Comparison of ENCODE assay signal across 10 mouse cellular contexts in the genomic region with DNA sequence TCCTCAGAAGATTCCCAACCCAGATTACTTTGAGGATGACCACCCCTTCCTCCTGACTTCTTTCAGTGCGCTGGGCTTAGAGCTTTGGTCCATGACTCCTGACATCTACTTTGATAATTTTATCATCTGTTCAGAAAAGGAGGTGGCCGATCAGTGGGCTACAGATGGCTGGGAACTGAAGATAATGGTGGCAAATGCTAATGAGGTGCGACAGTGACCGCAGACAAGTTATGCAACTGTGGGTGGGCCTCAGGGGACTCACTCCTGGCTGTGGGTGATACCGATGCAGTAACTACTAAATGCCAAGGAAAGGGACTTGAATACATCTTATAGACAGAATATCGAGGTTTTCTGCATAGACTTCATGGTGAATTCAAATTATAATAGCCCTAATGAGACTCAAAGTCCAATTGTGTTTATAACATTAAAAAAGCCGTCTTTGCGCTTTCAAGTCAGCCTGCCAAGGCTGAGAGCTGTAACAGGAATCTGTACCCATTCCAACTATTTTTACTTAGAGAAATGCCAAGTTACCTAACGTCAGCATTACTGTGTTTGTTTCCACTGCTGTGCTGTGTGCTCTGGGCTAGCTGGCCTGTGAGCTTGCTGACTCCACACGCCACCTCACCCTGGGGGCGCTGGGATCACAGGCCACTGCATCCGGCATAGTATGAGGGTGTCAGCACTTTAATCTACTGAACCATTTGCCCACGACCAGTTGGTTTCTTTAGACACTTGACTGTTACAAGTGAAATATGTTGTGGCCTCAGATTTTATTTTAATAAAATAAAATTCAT. TPM values are rescaled to one million over a fixed set of nuclear protein-coding genes. Genes with fewer than 3 reads are reported as not detected.
DNase-seq lines count a peak whose midpoint lies in the region; ATAC-seq and TF ChIP-seq lines count a peak whose summit lies in the region.
"Had no signal": no experiment of that assay in that cellular context is flagged by ENCODE, and none has a peak within 500 bp of the region (broad histone marks: within the 10 kb centered on the region; RNA-seq: fewer than 3 reads in every experiment).

No protein-coding gene starts in this region.

- H3K9ac ChIP-seq in heart, embryonic 12.5 days, result no peak overlapping the region
- peak overlapping the region; percentile 64 for H3K9ac ChIP-seq in liver, embryonic 14.5 days (replicated peaks)

- H3K4me2 ChIP-seq in heart, embryonic 12.5 days, result no peak overlapping the region
- peak overlapping the region; percentile 69 for H3K4me2 ChIP-seq in liver, embryonic 14.5 days (ENCODE audit: low read depth)

- H3K27me3 ChIP-seq in heart, embryonic 12.5 days (replicated peaks), result peaks cover 56% of the 10 kb centered on the region
- H3K27me3 ChIP-seq in G1E (ENCODE audit: insufficient read depth, low read length), result peaks cover 3% of the 10 kb centered on the region
- H3K27me3 ChIP-seq in liver, embryonic 14.5 days (ENCODE audit: control insufficient read depth, insufficient read depth, low read length), result no peaks in the 10 kb centered on the region

- 66% methylated on average over 13 of the region's 13 CpGs for WGBS in heart, embryonic 12.5 days
- 15% methylated on average over 13 of the region's 13 CpGs for WGBS in liver, embryonic 14.5 days (ENCODE audit: insufficient replicate concordance)

- peak; percentile 95 for TF ChIP-seq EP300 in liver, embryonic 14.5 days (IDR thresholded peaks at IDR 0.05; ENCODE audit: low read depth)

- H3K4me1 ChIP-seq in heart, embryonic 12.5 days (replicated peaks), result peaks cover 4% of the 10 kb centered on the region
- peaks cover 58% of the 10 kb centered on the region for H3K4me1 ChIP-seq in G1E (ENCODE audit: insufficient read depth, low read depth, low read length)
- H3K4me1 ChIP-seq in liver, embryonic 14.5 days (replicated peaks; ENCODE audit: control insufficient read depth in 2 of 2, insufficient read depth in 2 of 2, low read length in 1 of 2), result peaks cover 57% of the 10 kb centered on the region in 2 experiments

- no peak overlapping the region for H3K27ac ChIP-seq in heart, embryonic 12.5 days (ENCODE audit: poor library complexity, severe bottlenecking)
- H3K27ac ChIP-seq in liver, embryonic 14.5 days, result peak overlapping the region; percentile 96

- no peaks in the 10 kb centered on the region for H3K36me3 ChIP-seq in heart, embryonic 12.5 days
- H3K36me3 ChIP-seq in G1E (replicated peaks), result no peaks in the 10 kb centered on the region
- no peaks in the 10 kb centered on the region for H3K36me3 ChIP-seq in liver, embryonic 14.5 days (replicated peaks; ENCODE audit: control insufficient read depth, insufficient read depth, low read depth)

- peak; percentile 92 for DNase-seq in heart, adult 11 months
- peak; percentile 54 for DNase-seq in G1E (ENCODE audit: low spot score)
- peak; percentile 79 to 82 (median 80) for DNase-seq in liver, embryonic 14.5 days (ENCODE audit: low read depth in 3 of 3, low spot score in 3 of 3)
- DNase-seq in frontal cortex, postnatal 14 days (ENCODE audit: low spot score in 2 of 2), result no peak
- no peak for DNase-seq in layer of hippocampus, postnatal 36 days
- DNase-seq: cerebellum, postnatal 25 days; gastrocnemius, postnatal 10 days had no signal

- no peaks in the 10 kb centered on the region for H3K9me3 ChIP-seq in heart, embryonic 12.5 days (replicated peaks)
- no peaks in the 10 kb centered on the region for H3K9me3 ChIP-seq in G1E (replicated peaks)
- no peaks in the 10 kb centered on the region for H3K9me3 ChIP-seq in liver, embryonic 14.5 days (ENCODE audit: control insufficient read depth, low read length)

- ATAC-seq in heart, embryonic 12.5 days (ENCODE audit: insufficient number of reproducible peaks, low FRiP score), result no peak; the same call in 1 of the 2 replicates
- peak; percentile 70 for ATAC-seq in G1E (ENCODE audit: extremely low read depth, insufficient number of reproducible peaks, low FRiP score, poor library complexity, severe bottlenecking)
- peak; percentile 90 for ATAC-seq in erythroid progenitor cell, adult 5-6 weeks (replicated peaks; ENCODE audit: low FRiP score, poor library complexity, severe bottlenecking)
- peak; percentile 95 for ATAC-seq in liver, embryonic 14.5 days (ENCODE audit: insufficient read depth)
- ATAC-seq in CD4-positive, CD25-positive, alpha-beta regulatory T cell, adult 4 months, result no peak

- no peak overlapping the region for H3K4me3 ChIP-seq in heart, embryonic 12.5 days
- H3K4me3 ChIP-seq in G1E (ENCODE audit: low read depth, low read length), result peak overlapping the region; percentile 57; the same call in 1 of the 2 replicates
- H3K4me3 ChIP-seq in liver, embryonic 14.5 days (ENCODE audit: insufficient read depth in 1 of 2, low read depth in 2 of 2, low read length in 2 of 2), result peak overlapping the region in 1 of 2 experiments; percentile 25; a peak in 2 of 4 replicates

- TF ChIP-seq CTCF in G1E (IDR thresholded peaks at IDR 0.05; ENCODE audit: low read depth, low read length), result no peak
- no peak for TF ChIP-seq CTCF in liver, embryonic 14.5 days (IDR thresholded peaks at IDR 0.05; ENCODE audit: low read depth)

RNA-seq across cellular contexts. Expression of a gene that starts 33.6 kb away (rescaled TPM):
- 0.14 TPM in 1 of 2 replicates, not detected in the other for polyA plus RNA-seq in heart, embryonic 12.5 days (2016; fragmentation: Nextera tagmentation; extraction: Ambion mirVana)
- total RNA-seq in G1E (2014; fragmentation: Nextera tagmentation), result not detected in 2 replicates
- total RNA-seq in G1E (2017), result under 0.01 TPM in 2 replicates
- not detected in 2 replicates for polyA plus RNA-seq in G1E (2012)
- 5.8 and 8.0 TPM in 2 replicates for total RNA-seq in erythroid progenitor cell, adult 5-6 weeks (2015; ENCODE audit: low replicate concordance)
- total RNA-seq in erythroid progenitor cell, adult 5-6 weeks (2017; ENCODE audit: low replicate concordance), result 4.9 and 10.9 TPM in 2 replicates
- polyA plus RNA-seq in liver, embryonic 14.5 days (2012; rRNA removed), result 0.12 and 0.26 TPM in 2 replicates
- 0.39 and 0.54 TPM in 2 replicates for polyA plus RNA-seq in liver, embryonic 14.5 days (2014; fragmentation: Nextera tagmentation; extraction: Ambion mirVana)
- 1 to 10 TPM; 8.3 to 9.2 TPM for total RNA-seq in layer of hippocampus, postnatal 36 days (2021)
- polyA plus RNA-seq in CD4-positive, CD25-positive, alpha-beta regulatory T cell, adult 4 months (2017; shearing (Covaris generic)), result not detected

RNA-seq across cellular contexts. Expression of a gene that starts 35.0 kb away (rescaled TPM):
- 95.3 and 98.0 TPM in 2 replicates for polyA plus RNA-seq in heart, embryonic 12.5 days (2016; fragmentation: Nextera tagmentation; extraction: Ambion mirVana)
- 69.1 and 80.0 TPM in 2 replicates for total RNA-seq in G1E (2014; fragmentation: Nextera tagmentation)
- 16.1 and 17.0 TPM in 2 replicates for total RNA-seq in G1E (2017)
- 0.84 and 1.9 TPM in 2 replicates for polyA plus RNA-seq in G1E (2012)
- total RNA-seq in erythroid progenitor cell, adult 5-6 weeks (2015; ENCODE audit: low replicate concordance), result 136 and 184 TPM in 2 replicates
- total RNA-seq in erythroid progenitor cell, adult 5-6 weeks (2017; ENCODE audit: low replicate concordance), result 126 and 141 TPM in 2 replicates
- polyA plus RNA-seq in liver, embryonic 14.5 days (2012; rRNA removed), result 23.6 and 40.3 TPM in 2 replicates
- 65.5 and 72.5 TPM in 2 replicates for polyA plus RNA-seq in liver, embryonic 14.5 days (2014; fragmentation: Nextera tagmentation; extraction: Ambion mirVana)
- 100 to 1,000 TPM; 213 to 246 TPM for total RNA-seq in layer of hippocampus, postnatal 36 days (2021)
- 10 to 100 TPM; 28.3 to 38.3 TPM for polyA plus RNA-seq in CD4-positive, CD25-positive, alpha-beta regulatory T cell, adult 4 months (2017; shearing (Covaris generic))

Comparison
In these comparisons a context has a peak if more than half of its experiments do, and no peak if none do; other contexts are left out.
1. DNase-seq: peak in heart, adult 11 months (single experiment), G1E (single experiment) and liver, embryonic 14.5 days (3 of 3); none in frontal cortex, postnatal 14 days (0 of 2) and layer of hippocampus, postnatal 36 days (0 of 2).
2. ATAC-seq: peak in G1E (single experiment), erythroid progenitor cell, adult 5-6 weeks (single experiment) and liver, embryonic 14.5 days (single experiment); none in heart, embryonic 12.5 days (single experiment) and CD4-positive, CD25-positive, alpha-beta regulatory T cell, adult 4 months (single experiment).